Mouse (Mus musculus) heart, postnatal 0 days (tissue): ENCODE results near the gene Fmo2. TPM values are rescaled to one million over a fixed set of nuclear protein-coding genes. Genes with fewer than 3 reads are reported as not detected.

Experiments used
- ATAC-seq: fragments of 200-750 bp; cut with Nextera tagmentation; 2 replicates; pipeline ENCODE4 v1.8.0; 2017; ENCODE audit warnings: low read depth, moderate number of reproducible peaks, moderate library complexity; ENCODE audit not compliant: insufficient read depth
- DNase-seq: peaks from one replicate; pipeline ENCODE4 v3.0.0-alpha.2; 2016; ENCODE audit warnings: low spot score
- H3K27ac ChIP-seq: fragments of 300-500 bp; sonication (generic); 2 replicates; pipeline ENCODE4 v1.5.1; 2014; ENCODE audit warnings: low read depth, mild to moderate bottlenecking
- H3K27me3 ChIP-seq: fragments of 300-500 bp; sonication (generic); 2 replicates; pipeline ENCODE4 v1.6.1; 2014; ENCODE audit warnings: low read length, mixed read lengths; ENCODE audit not compliant: control insufficient read depth, insufficient read depth
- H3K36me3 ChIP-seq: fragments of 300-500 bp; sonication (generic); replicated peaks from 2 replicates; pipeline ENCODE4 v1.6.1; 2014; ENCODE audit warnings: low read length, mixed read lengths; ENCODE audit not compliant: control insufficient read depth, insufficient read depth
- H3K4me1 ChIP-seq: fragments of 300-500 bp; sonication (generic); 2 replicates; pipeline ENCODE4 v1.6.1; 2014; ENCODE audit warnings: antibody characterized with exemption; ENCODE audit not compliant: control insufficient read depth, insufficient read depth
- H3K4me2 ChIP-seq: fragments of 300-500 bp; sonication (generic); 2 replicates; pipeline ENCODE4 v1.6.1; 2014; ENCODE audit warnings: low read depth, mild to moderate bottlenecking, low read length, moderate library complexity
- H3K4me3 ChIP-seq: fragments of 300-500 bp; sonication (generic); 2 replicates; pipeline ENCODE4 v1.5.1; 2014; ENCODE audit warnings: low read depth, low read length
- H3K9ac ChIP-seq: fragments of 300-500 bp; sonication (generic); replicated peaks from 2 replicates; pipeline ENCODE4 v1.6.1; 2014; ENCODE audit warnings: low read depth, low read length, mixed read lengths
- H3K9me3 ChIP-seq: fragments of 300-500 bp; sonication (generic); replicated peaks from 2 replicates; pipeline ENCODE4 v1.6.1; 2016; ENCODE audit warnings: low read length; ENCODE audit not compliant: control insufficient read depth
- CTCF ChIP-seq: IDR thresholded peaks from 2 replicates; pipeline ENCODE4 v1.5.1; 2016; ENCODE audit warnings: antibody characterized with exemption, control low read depth, low read depth
- EP300 ChIP-seq: IDR thresholded peaks from 2 replicates; pipeline ENCODE4 v1.6.1; 2016; ENCODE audit warnings: antibody characterized with exemption, low read depth
- WGBS: fragments of 180-500 bp; shearing (Covaris S2); extraction: QIAGEN DNeasy Blood & Tissue Kit; methylation state at CpG from one replicate; pipeline ENCODE4 v1.1.7; 2014; 5-methylcytosine and 5-hydroxymethylcytosine counted together
- polyA plus RNA-seq: library from polyadenylated mRNA; unstranded; fragments of >200 nt; fragmentation: Nextera tagmentation; extraction: Ambion mirVana; gene quantifications from 2 replicates; pipeline ENCODE4 v1.2.1, GENCODE M21; 2015
- total RNA-seq: library from RNA; depleted of rRNA; stranded (reverse); fragments of >200 nt; gene quantifications from 2 replicates; pipeline ENCODE4 v1.2.3, GENCODE M21; 2014; ENCODE audit warnings: low replicate concordance

Gene Fmo2
- total and polyA plus RNA-seq, 2 experiments from 2014 or later = 4.5 to 4.9 TPM

GRCm38 (mm10) chr1:162912085-162912484 is 13.6 kb upstream of the Fmo2 start:
- Histone ChIP-seq H3K9me3 (no peaks in the 10 kb centered on the region), H3K36me3 (no peaks in the 10 kb centered on the region), H3K4me3 (no peak overlapping the region), H3K27ac (no peak overlapping the region), H3K9ac (no peak overlapping the region), H3K4me1 (no peaks in the 10 kb centered on the region), H3K27me3 (no peaks in the 10 kb centered on the region), H3K4me2 (no peak overlapping the region)
- no peak for TF ChIP-seq EP300
- TF ChIP-seq CTCF = no peak
- ATAC-seq (no peak), DNase-seq (no peak)

GRCm38 (mm10) chr1:162901879-162902278 is 3.4 kb upstream of the Fmo2 start:
- 76% methylated on average over 4 of the region's 4 CpGs for WGBS

GRCm38 (mm10) chr1:162895900-162896299 is 2.6 kb downstream of the Fmo2 start:
- Histone ChIP-seq H3K4me3 (no peak overlapping the region), H3K9ac (no peak overlapping the region), H3K27ac (no peak overlapping the region), H3K9me3 (no peaks in the 10 kb centered on the region), H3K27me3 (no peaks in the 10 kb centered on the region), H3K36me3 (no peaks in the 10 kb centered on the region), H3K4me1 (no peaks in the 10 kb centered on the region), H3K4me2 (no peak overlapping the region)
- peak; percentile 51 for DNase-seq
- no peak for ATAC-seq
- WGBS = 35% methylated on average over 6 of the region's 6 CpGs
- TF ChIP-seq CTCF = peak; percentile 71
- no peak for TF ChIP-seq EP300

More at GRCm38 (mm10) chr1:162901879-162902278, 3.4 kb upstream of the Fmo2 start:
- no peak overlapping the region for H3K4me3 ChIP-seq
- DNase-seq (no peak), ATAC-seq (no peak)
- H3K27ac ChIP-seq = no peak overlapping the region
- H3K9ac ChIP-seq = no peak overlapping the region
- no peaks in the 10 kb centered on the region for H3K36me3 ChIP-seq
- H3K4me2 ChIP-seq = no peak overlapping the region
- TF ChIP-seq CTCF (no peak), EP300 (no peak)
- H3K4me1 ChIP-seq = no peaks in the 10 kb centered on the region
- H3K9me3 ChIP-seq = no peaks in the 10 kb centered on the region
- H3K27me3 ChIP-seq = no peaks in the 10 kb centered on the region

GRCm38 (mm10) chr1:162893014-162893413 is 5.5 kb downstream of the Fmo2 start:
- no peak overlapping the region for H3K4me3 ChIP-seq
- ATAC-seq = no peak
- no peaks in the 10 kb centered on the region for H3K27me3 ChIP-seq
- 79% methylated on average over 6 of the region's 6 CpGs for WGBS
- H3K9me3 ChIP-seq = no peaks in the 10 kb centered on the region
- no peak overlapping the region for H3K27ac ChIP-seq
- no peak overlapping the region for H3K9ac ChIP-seq
- no peak overlapping the region for H3K4me2 ChIP-seq
- TF ChIP-seq EP300 = no peak
- no peaks in the 10 kb centered on the region for H3K36me3 ChIP-seq
- DNase-seq = no peak
- H3K4me1 ChIP-seq = no peaks in the 10 kb centered on the region

GRCm38 (mm10) chr1:162891980-162892451 is 6.5 kb downstream of the Fmo2 start:
- H3K27ac ChIP-seq = no peak overlapping the region
- no peaks in the 10 kb centered on the region for H3K27me3 ChIP-seq
- no peaks in the 10 kb centered on the region for H3K4me1 ChIP-seq
- TF ChIP-seq EP300 (no peak), CTCF (no peak)
- H3K9ac ChIP-seq = no peak overlapping the region
- H3K9me3 ChIP-seq = no peaks in the 10 kb centered on the region
- no peaks in the 10 kb centered on the region for H3K36me3 ChIP-seq
- ATAC-seq (no peak; the same call in 1 of the 2 replicates), DNase-seq (no peak)
- no peak overlapping the region for H3K4me2 ChIP-seq
- no peak overlapping the region for H3K4me3 ChIP-seq
- WGBS = 52% methylated on average over 6 of the region's 6 CpGs

GRCm38 (mm10) chr1:162888646-162889045 is 9.9 kb downstream of the Fmo2 start:
- Histone ChIP-seq H3K9ac (no peak overlapping the region), H3K27me3 (no peaks in the 10 kb centered on the region), H3K4me1 (no peaks in the 10 kb centered on the region), H3K36me3 (no peaks in the 10 kb centered on the region), H3K4me2 (no peak overlapping the region), H3K4me3 (no peak overlapping the region), H3K27ac (0 out of 2 replicates have a peak overlapping the region, but pooled peaks have one; percentile 55), H3K9me3 (no peaks in the 10 kb centered on the region)
- TF ChIP-seq EP300 = no peak
- TF ChIP-seq CTCF = no peak
- DNase-seq = no peak
- no peak for ATAC-seq
- WGBS = 74% methylated on average over 12 of the region's 12 CpGs
